Mouse (Mus musculus) megakaryocyte, embryonic 14.5 days (primary cell): ENCODE data around the gene Ccdc88c.

Experiments used
- FLI1 ChIP-seq: IDR thresholded peaks from 2 replicates; pipeline ENCODE4 v1.6.1; 2012; ENCODE audit warnings: low read length, inconsistent platforms, mixed read lengths
- GATA1 ChIP-seq: IDR thresholded peaks from 3 replicates; pipeline ENCODE4 v1.6.1; 2012; ENCODE audit warnings: mixed read lengths, low read length, inconsistent platforms, borderline replicate concordance

GRCm38 (mm10) chr12:100941361-100941760, 87.5 kb downstream of the Ccdc88c start:
- TF ChIP-seq GATA1 (no peak), FLI1 (no peak)
